Mouse (Mus musculus) C2C12 (cell line): ENCODE measurements around the gene Zswim3.

Experiments
- CTCF ChIP-seq: IDR thresholded peaks from one replicate; pipeline ENCODE4 v1.5.1; 2011; ENCODE audit not compliant: control insufficient read depth, insufficient read depth, insufficient read length
- USF1 ChIP-seq: IDR thresholded peaks from one replicate; pipeline ENCODE4 v1.6.1; 2011; ENCODE audit warnings: low read depth, mild to moderate bottlenecking, control low read depth, moderate library complexity

GRCm38 (mm10) chr2:164773989-164774364, 30.9 kb upstream of the Zswim3 start:
- no peak for TF ChIP-seq USF1
- no peak for TF ChIP-seq CTCF
